Mouse (Mus musculus): ENCODE data around the gene Ttc21a.

- TF ChIP-seq GATA1 (IDR thresholded peaks at IDR 0.05; ENCODE audit: low read length) (no peak), TAL1 (IDR thresholded peaks at IDR 0.05; ENCODE audit: low read length) (no peak)
Measured at GRCm38 (mm10) chr9:119941407-119941806, 4.0 kb downstream of the Ttc21a start.

All from erythroblast, embryonic 14.5 days (primary cell).